Comparison of ENCODE assay signal across 9 mouse cellular contexts in genomic region chr4:125176639-125177165, GRCm38 (mm10). TPM values are rescaled to one million over a fixed set of nuclear protein-coding genes. Genes with fewer than 3 reads are reported as not detected.
DNase-seq lines count a peak whose midpoint lies in the region; ATAC-seq and TF ChIP-seq lines count a peak whose summit lies in the region.
"Had no signal": no experiment of that assay in that cellular context is flagged by ENCODE, and none has a peak within 500 bp of the region (broad histone marks: within the 10 kb centered on the region; RNA-seq: fewer than 3 reads in every experiment).

No protein-coding gene starts in this region.

- H3K9ac ChIP-seq in midbrain, embryonic 16.5 days (ENCODE audit: low read depth, low read length): no peak overlapping the region
- no peak overlapping the region for H3K9ac ChIP-seq in kidney, postnatal 0 days (ENCODE audit: low read depth, low read length)
- H3K9ac ChIP-seq in stomach, postnatal 0 days (ENCODE audit: low read length): no peak overlapping the region
- H3K9ac ChIP-seq: liver, embryonic 14.5 days had no signal

- 55% methylated on average over 13 of the region's 13 CpGs for WGBS in midbrain, embryonic 10.5 days
- 60% methylated on average over 13 of the region's 13 CpGs for WGBS in midbrain, embryonic 16.5 days
- 13% methylated on average over 13 of the region's 13 CpGs for WGBS in kidney, postnatal 0 days
- 37% methylated on average over 13 of the region's 13 CpGs for WGBS in stomach, postnatal 0 days

- H3K36me3 ChIP-seq in midbrain, embryonic 10.5 days: no peaks in the 10 kb centered on the region
- H3K36me3 ChIP-seq in midbrain, embryonic 16.5 days (ENCODE audit: control insufficient read depth, insufficient read depth, low read length): no peaks in the 10 kb centered on the region
- no peaks in the 10 kb centered on the region for H3K36me3 ChIP-seq in kidney, postnatal 0 days (ENCODE audit: insufficient read depth, low read length)
- H3K36me3 ChIP-seq in stomach, postnatal 0 days (ENCODE audit: control insufficient read depth, insufficient read depth, low read length): no peaks in the 10 kb centered on the region

- peaks cover 11% of the 10 kb centered on the region for H3K4me1 ChIP-seq in midbrain, embryonic 10.5 days
- H3K4me1 ChIP-seq in midbrain, embryonic 16.5 days (ENCODE audit: control insufficient read depth, insufficient read depth, low read length): peaks cover 3% of the 10 kb centered on the region; the same call in 1 of the 2 replicates
- H3K4me1 ChIP-seq in kidney, postnatal 0 days (replicated peaks; ENCODE audit: insufficient read depth, low read length): no peaks in the 10 kb centered on the region
- no peaks in the 10 kb centered on the region for H3K4me1 ChIP-seq in stomach, postnatal 0 days (replicated peaks; ENCODE audit: control insufficient read depth, insufficient read depth)

- peak; percentile 26 for DNase-seq in midbrain, embryonic 10.5 days (ENCODE audit: low spot score)
- DNase-seq in cerebellum, postnatal 14 days: peak; percentile 56 to 60
- peak; percentile 64 for DNase-seq in kidney, postnatal 0 days (ENCODE audit: low spot score)
- DNase-seq in yolk sac, embryonic 10.5 days (ENCODE audit: low spot score): peak; percentile 31
- no peak for DNase-seq in T-cell, adult 2 months (ENCODE audit: low spot score)
- no peak for DNase-seq in stomach, postnatal 0 days (ENCODE audit: low spot score)

- no peak for TF ChIP-seq EP300 in stomach, postnatal 0 days (optimal IDR thresholded peaks at IDR 0.05)

- no peak overlapping the region for H3K27ac ChIP-seq in midbrain, embryonic 10.5 days (replicated peaks)
- no peak overlapping the region for H3K27ac ChIP-seq in midbrain, embryonic 16.5 days (ENCODE audit: low read length)
- H3K27ac ChIP-seq in kidney, postnatal 0 days: no peak overlapping the region
- no peak overlapping the region for H3K27ac ChIP-seq in stomach, postnatal 0 days (replicated peaks)
- H3K27ac ChIP-seq: liver, embryonic 14.5 days had no signal

- H3K4me3 ChIP-seq in midbrain, embryonic 10.5 days: no peak overlapping the region
- H3K4me3 ChIP-seq in midbrain, embryonic 16.5 days (ENCODE audit: low read depth, low read length): no peak overlapping the region
- H3K4me3 ChIP-seq in kidney, postnatal 0 days (replicated peaks; ENCODE audit: low read depth, low read length): no peak overlapping the region
- H3K4me3 ChIP-seq in stomach, postnatal 0 days (ENCODE audit: low read depth, low read length): no peak overlapping the region

- no peaks in the 10 kb centered on the region for H3K9me3 ChIP-seq in midbrain, embryonic 10.5 days (replicated peaks)
- no peaks in the 10 kb centered on the region for H3K9me3 ChIP-seq in midbrain, embryonic 16.5 days (replicated peaks; ENCODE audit: control insufficient read depth, low read length, poor library complexity, severe bottlenecking)
- no peaks in the 10 kb centered on the region for H3K9me3 ChIP-seq in kidney, postnatal 0 days (replicated peaks; ENCODE audit: low read length)
- no peaks in the 10 kb centered on the region for H3K9me3 ChIP-seq in stomach, postnatal 0 days (ENCODE audit: control insufficient read depth, low read length)

- H3K27me3 ChIP-seq in midbrain, embryonic 10.5 days (ENCODE audit: low read depth, poor library complexity, severe bottlenecking): no peaks in the 10 kb centered on the region; the same call in 1 of the 2 replicates
- H3K27me3 ChIP-seq in midbrain, embryonic 16.5 days (ENCODE audit: control insufficient read depth, insufficient read depth, low read depth, low read length): no peaks in the 10 kb centered on the region
- no peaks in the 10 kb centered on the region for H3K27me3 ChIP-seq in kidney, postnatal 0 days (ENCODE audit: insufficient read depth, low read length)
- H3K27me3 ChIP-seq in stomach, postnatal 0 days (ENCODE audit: control insufficient read depth, insufficient read depth, low read length): no peaks in the 10 kb centered on the region

- no peak for ATAC-seq in midbrain, embryonic 16.5 days
- ATAC-seq in kidney, postnatal 0 days (replicated peaks; ENCODE audit: low FRiP score, low read depth): no peak; the same call in 1 of the 2 replicates
- no peak for ATAC-seq in stomach, postnatal 0 days (ENCODE audit: low FRiP score, low TSS enrichment)
- ATAC-seq: inflammation-experienced regulatory T-cells, adult 6 months had no signal

- H3K4me2 ChIP-seq in midbrain, embryonic 16.5 days (ENCODE audit: low read length): no peak overlapping the region
- H3K4me2 ChIP-seq in kidney, postnatal 0 days (ENCODE audit: low read length): no peak overlapping the region
- H3K4me2 ChIP-seq in stomach, postnatal 0 days (replicated peaks; ENCODE audit: low read depth): no peak overlapping the region

- no peak for TF ChIP-seq CTCF in kidney, postnatal 0 days (IDR thresholded peaks at IDR 0.05; ENCODE audit: low read depth)
- TF ChIP-seq CTCF in stomach, postnatal 0 days (IDR thresholded peaks at IDR 0.05; ENCODE audit: low read depth): no peak

RNA-seq across cellular contexts. Expression of gene Zc3h12a, which starts 49.1 kb away (rescaled TPM):
- 0.30 and 0.46 TPM in 2 replicates for polyA plus RNA-seq in midbrain, embryonic 10.5 days (2016; fragmentation: Nextera tagmentation; extraction: Ambion mirVana)
- polyA plus RNA-seq in midbrain, embryonic 16.5 days (2015; fragmentation: Nextera tagmentation; extraction: Ambion mirVana): not detected in 2 replicates
- 0.59 and 0.78 TPM in 2 replicates for polyA plus RNA-seq in kidney, postnatal 0 days (2015; fragmentation: Nextera tagmentation; extraction: Ambion mirVana)
- polyA plus RNA-seq in stomach, postnatal 0 days (2015; fragmentation: Nextera tagmentation; extraction: Ambion mirVana): 2.7 TPM in 2 replicates

Comparison
In these comparisons a context has a peak if more than half of its experiments do, and no peak if none do; other contexts are left out.
1. DNase-seq: peak in midbrain, embryonic 10.5 days (single experiment), cerebellum, postnatal 14 days (2 of 2), kidney, postnatal 0 days (single experiment) and yolk sac, embryonic 10.5 days (single experiment); none in T-cell, adult 2 months (single experiment) and stomach, postnatal 0 days (single experiment).